Mouse (Mus musculus) layer of hippocampus, adult 9-11 months (tissue): ENCODE data around the gene Psg16.
A peak's percentile ranks its signal among the peaks of the same experiment; 100 is the strongest.
"Not testable (repeated sequence)": the region's sequence is repeated elsewhere in the genome, so short reads cannot be mapped to it uniquely, and the experiment has no call there.

Source experiments
- DNase-seq: peaks from one replicate; pipeline ENCODE4 v3.0.0; 2022

The Psg16 gene

GRCm38 (mm10) chr7:17056081-17056581, 17.7 kb upstream of the Psg16 start:
- DNase-seq = peak; percentile 94

GRCm38 (mm10) chr7:17056601-17057523, 17.0 kb upstream of the Psg16 start:
- DNase-seq = no peak

- peak; percentile 88 for DNase-seq
Measured at GRCm38 (mm10) chr7:17058071-17058689, 15.7 kb upstream of the Psg16 start.

GRCm38 (mm10) chr7:17058816-17059462, 14.9 kb upstream of the Psg16 start:
- DNase-seq = no peak

GRCm38 (mm10) chr7:17059463-17059844, 14.4 kb upstream of the Psg16 start:
- DNase-seq = no peak

- DNase-seq = peak; percentile 87
Measured at GRCm38 (mm10) chr7:17060031-17060781, 13.6 kb upstream of the Psg16 start.

GRCm38 (mm10) chr7:17060782-17061605, 12.8 kb upstream of the Psg16 start:
- DNase-seq = no peak

- DNase-seq = no peak
Measured at GRCm38 (mm10) chr7:17062389-17062788, 11.5 kb upstream of the Psg16 start, which contains the start of gene Hif3a. Gene Hif3a, minus strand, starts transcription at chr7:17062427.

GRCm38 (mm10) chr7:17062845-17063244, 11.0 kb upstream of the Psg16 start:
- DNase-seq = no peak

- no peak for DNase-seq
Measured at GRCm38 (mm10) chr7:17065620-17066019, 8.2 kb upstream of the Psg16 start.

GRCm38 (mm10) chr7:17066412-17066811, 7.4 kb upstream of the Psg16 start:
- DNase-seq = peak; percentile 70

GRCm38 (mm10) chr7:17067000-17067399, 6.8 kb upstream of the Psg16 start:
- no peak for DNase-seq

- not testable (repeated sequence) for DNase-seq
Measured at GRCm38 (mm10) chr7:17067651-17068050, 6.2 kb upstream of the Psg16 start.

- no peak for DNase-seq
Measured at GRCm38 (mm10) chr7:17073513-17073903, 332 bp upstream of the Psg16 start.

GRCm38 (mm10) chr7:17076542-17076941, 2.7 kb downstream of the Psg16 start:
- no peak for DNase-seq

GRCm38 (mm10) chr7:17078076-17078654, 4.3 kb downstream of the Psg16 start:
- no peak for DNase-seq

GRCm38 (mm10) chr7:17082766-17083165, 8.9 kb downstream of the Psg16 start:
- DNase-seq = no peak

- DNase-seq = no peak
Measured at GRCm38 (mm10) chr7:17087731-17088130, 13.9 kb downstream of the Psg16 start.

- DNase-seq = no peak
Measured at GRCm38 (mm10) chr7:17090058-17090585, 16.3 kb downstream of the Psg16 start.

- DNase-seq = no peak
Measured at GRCm38 (mm10) chr7:17091280-17091679, 17.4 kb downstream of the Psg16 start.

GRCm38 (mm10) chr7:17101631-17102030, 27.8 kb downstream of the Psg16 start:
- not testable (repeated sequence) for DNase-seq
